Mouse (Mus musculus) midbrain, embryonic 12.5 days (tissue): ENCODE results near the gene Map3k21. TPM values are rescaled to one million over a fixed set of nuclear protein-coding genes. Genes with fewer than 3 reads are reported as not detected.

ENCODE experiments used
- ATAC-seq: fragments of 200-750 bp; cut with Nextera tagmentation; 2 replicates; pipeline ENCODE4 v1.8.0; 2017; ENCODE audit warnings: low read depth, moderate TSS enrichment, moderate library complexity; ENCODE audit not compliant: low FRiP score
- H3K27ac ChIP-seq: fragments of 300-500 bp; sonication (generic); replicated peaks from 2 replicates; pipeline ENCODE4 v1.5.1; 2016; ENCODE audit warnings: mild to moderate bottlenecking
- H3K27me3 ChIP-seq: fragments of 300-500 bp; sonication (generic); 2 replicates; pipeline ENCODE4 v1.6.1; 2016; ENCODE audit warnings: mild to moderate bottlenecking
- H3K36me3 ChIP-seq: fragments of 300-500 bp; sonication (generic); 2 replicates; pipeline ENCODE4 v1.6.1; 2016
- H3K4me1 ChIP-seq: fragments of 300-500 bp; sonication (generic); 2 replicates; pipeline ENCODE4 v1.6.1; 2016
- H3K4me2 ChIP-seq: fragments of 300-500 bp; sonication (generic); replicated peaks from 2 replicates; pipeline ENCODE4 v1.6.1; 2016; ENCODE audit warnings: mild to moderate bottlenecking, moderate library complexity
- H3K4me3 ChIP-seq: fragments of 300-500 bp; sonication (generic); 2 replicates; pipeline ENCODE4 v1.5.1; 2016; ENCODE audit warnings: mild to moderate bottlenecking
- H3K9ac ChIP-seq: fragments of 300-500 bp; sonication (generic); replicated peaks from 2 replicates; pipeline ENCODE4 v1.6.1; 2016; ENCODE audit warnings: mild to moderate bottlenecking, moderate library complexity
- H3K9me3 ChIP-seq: fragments of 300-500 bp; sonication (generic); 2 replicates; pipeline ENCODE4 v1.6.1; 2016; ENCODE audit warnings: mild to moderate bottlenecking
- WGBS: fragments of 180-500 bp; shearing (Covaris S2); methylation state at CpG from one replicate; pipeline ENCODE4 v1.1.7; 2016; 5-methylcytosine and 5-hydroxymethylcytosine counted together
- polyA plus RNA-seq: library from polyadenylated mRNA; unstranded; fragments of >200 nt; fragmentation: Nextera tagmentation; extraction: Ambion mirVana; gene quantifications from 2 replicates; pipeline ENCODE4 v1.2.1, GENCODE M21; 2016

Gene Map3k21
- polyA plus RNA-seq, 1 experiment from 2014 or later: 0.17 TPM

GRCm38 (mm10) chr8:125984140-125984539, 73.9 kb downstream of the Map3k21 start:
- Histone ChIP-seq H3K4me3 (no peak overlapping the region), H3K27ac (no peak overlapping the region), H3K27me3 (no peaks in the 10 kb centered on the region), H3K4me1 (peaks cover 13% of the 10 kb centered on the region; the same call in 1 of the 2 replicates), H3K4me2 (no peak overlapping the region), H3K9ac (no peak overlapping the region), H3K9me3 (no peaks in the 10 kb centered on the region), H3K36me3 (no peaks in the 10 kb centered on the region)
- ATAC-seq: no peak
- WGBS: 90% methylated on average over 4 of the region's 4 CpGs

- H3K27ac ChIP-seq: no peak overlapping the region
- H3K9me3 ChIP-seq: no peaks in the 10 kb centered on the region
- H3K9ac ChIP-seq: no peak overlapping the region
- no peak overlapping the region for H3K4me3 ChIP-seq
- 96% methylated on average over 2 of the region's 2 CpGs for WGBS
- no peaks in the 10 kb centered on the region for H3K36me3 ChIP-seq
- H3K4me2 ChIP-seq: no peak overlapping the region
- 0 out of 2 replicates have a peak, but pooled peaks cover 4% of the 10 kb centered on the region for H3K27me3 ChIP-seq
- ATAC-seq: no peak
- peaks cover 13% of the 10 kb centered on the region; the same call in 1 of the 2 replicates for H3K4me1 ChIP-seq
Measured at GRCm38 (mm10) chr8:125985364-125985763, 75.1 kb downstream of the Map3k21 start.

- H3K36me3 ChIP-seq: no peaks in the 10 kb centered on the region
- peaks cover 13% of the 10 kb centered on the region; the same call in 1 of the 2 replicates for H3K4me1 ChIP-seq
- H3K27me3 ChIP-seq: peaks cover 12% of the 10 kb centered on the region; the same call in 1 of the 2 replicates
- no peaks in the 10 kb centered on the region for H3K9me3 ChIP-seq
- 19% methylated on average over 6 of the region's 6 CpGs for whole genome bisulfite sequencing
- no peak overlapping the region for H3K4me2 ChIP-seq
- ATAC-seq: no peak
- H3K27ac ChIP-seq: no peak overlapping the region
- no peak overlapping the region for H3K4me3 ChIP-seq
- no peak overlapping the region for H3K9ac ChIP-seq
Measured at GRCm38 (mm10) chr8:125986999-125987589, 76.8 kb downstream of the Map3k21 start.

- 59% methylated on average over 2 of the region's 2 CpGs for WGBS
- Histone ChIP-seq H3K9me3 (no peaks in the 10 kb centered on the region), H3K9ac (no peak overlapping the region), H3K27ac (no peak overlapping the region), H3K4me3 (no peak overlapping the region), H3K4me2 (no peak overlapping the region), H3K27me3 (peaks cover 21% of the 10 kb centered on the region), H3K36me3 (no peaks in the 10 kb centered on the region), H3K4me1 (peaks cover 13% of the 10 kb centered on the region; the same call in 1 of the 2 replicates)
- ATAC-seq: no peak
Measured at GRCm38 (mm10) chr8:125987996-125988395, 77.7 kb downstream of the Map3k21 start.

- Histone ChIP-seq H3K4me1 (peaks cover 11% of the 10 kb centered on the region), H3K27ac (no peak overlapping the region), H3K36me3 (no peaks in the 10 kb centered on the region), H3K9ac (no peak overlapping the region), H3K4me2 (no peak overlapping the region), H3K9me3 (no peaks in the 10 kb centered on the region), H3K27me3 (peaks cover 69% of the 10 kb centered on the region), H3K4me3 (no peak overlapping the region)
- 81% methylated on average over 9 of the region's 9 CpGs for WGBS
- ATAC-seq: no peak
Measured at GRCm38 (mm10) chr8:125993636-125994035, 83.4 kb downstream of the Map3k21 start.

- under 1% methylated on average over 72 of the region's 73 CpGs for WGBS
- H3K27ac ChIP-seq: no peak within 1 kb of the TSS
- peak; percentile 65 for ATAC-seq
Measured at GRCm38 (mm10) chr8:125995101-125995986, 85.1 kb downstream of the Map3k21 start, which contains the start of gene Kcnk1. Gene Kcnk1, plus strand, starts transcription at chr8:125995170.

GRCm38 (mm10) chr8:125996031-125996839, 86.0 kb downstream of the Map3k21 start:
- ATAC-seq: no peak
- Histone ChIP-seq H3K4me1 (peaks cover 11% of the 10 kb centered on the region), H3K9me3 (no peaks in the 10 kb centered on the region), H3K36me3 (no peaks in the 10 kb centered on the region), H3K27ac (no peak overlapping the region), H3K27me3 (peaks cover 64% of the 10 kb centered on the region), H3K4me2 (peak overlapping the region; percentile 91), H3K9ac (peak overlapping the region; percentile 62), H3K4me3 (peak overlapping the region; percentile 63)
- WGBS: 15% methylated on average over 14 of the region's 14 CpGs

More at GRCm38 (mm10) chr8:125995101-125995986, 85.1 kb downstream of the Map3k21 start, which contains the start of gene Kcnk1:
- Histone ChIP-seq H3K4me1 (peaks cover 11% of the 10 kb centered on the region), H3K4me2 (peak within 1 kb of the TSS; percentile 91), H3K36me3 (no peaks in the 10 kb centered on the region), H3K4me3 (peak within 1 kb of the TSS; percentile 63), H3K27me3 (peaks cover 66% of the 10 kb centered on the region), H3K9ac (peak within 1 kb of the TSS; percentile 62), H3K9me3 (no peaks in the 10 kb centered on the region)

GRCm38 (mm10) chr8:125996980-125997379, 86.7 kb downstream of the Map3k21 start:
- H3K4me1 ChIP-seq: peaks cover 11% of the 10 kb centered on the region
- no peak overlapping the region for H3K4me3 ChIP-seq
- H3K27me3 ChIP-seq: peaks cover 58% of the 10 kb centered on the region
- H3K9me3 ChIP-seq: no peaks in the 10 kb centered on the region
- H3K4me2 ChIP-seq: no peak overlapping the region
- no peak for ATAC-seq
- WGBS: 29% methylated on average over 6 of the region's 6 CpGs
- no peak overlapping the region for H3K27ac ChIP-seq
- H3K9ac ChIP-seq: no peak overlapping the region
- no peaks in the 10 kb centered on the region for H3K36me3 ChIP-seq

Other genes with a start within 250 kb of the Map3k21 start
- 9.9 and 10.9 TPM in 2 replicates for gene Map10, start 240.6 kb upstream of the Map3k21 start, polyA plus RNA-seq
- 16.6 and 16.8 TPM in 2 replicates for gene Ntpcr, start 180.5 kb upstream of the Map3k21 start, polyA plus RNA-seq
- 0.76 and 1.4 TPM in 2 replicates for gene Pcnx2, start 12.1 kb upstream of the Map3k21 start, polyA plus RNA-seq
- gene Kcnk1, start 84.7 kb downstream of the Map3k21 start, polyA plus RNA-seq: 4.3 and 5.1 TPM in 2 replicates